Mouse (Mus musculus) bone marrow macrophage, adult 2 months (primary cell): Measurements from ENCODE around the gene Nudt4. TPM values are rescaled to one million over a fixed set of nuclear protein-coding genes. Genes with fewer than 3 reads are reported as not detected.

Experiments
- H3K27ac ChIP-seq: 2 replicates; pipeline ENCODE4 v1.5.1; 2012; ENCODE audit warnings: low read depth, low read length; ENCODE audit not compliant: insufficient read depth
- H3K4me1 ChIP-seq: 2 replicates; pipeline ENCODE4 v1.6.1; 2012; ENCODE audit warnings: low read length; ENCODE audit not compliant: control insufficient read depth, insufficient read depth
- H3K4me3 ChIP-seq: 2 replicates; pipeline ENCODE4 v1.5.1; 2012; ENCODE audit warnings: mild to moderate bottlenecking, low read length, moderate library complexity; ENCODE audit not compliant: insufficient read depth
- CTCF ChIP-seq: IDR thresholded peaks from 2 replicates; pipeline ENCODE4 v1.5.1; 2012; ENCODE audit warnings: low read depth, mild to moderate bottlenecking, low read length, moderate library complexity
- POLR2A ChIP-seq: IDR thresholded peaks from 2 replicates; pipeline ENCODE4 v1.6.1; 2012; ENCODE audit warnings: mild to moderate bottlenecking, low read depth, low read length, borderline replicate concordance
- polyA plus RNA-seq: library from polyadenylated mRNA; stranded (reverse); fragments of >200 nt; gene quantifications from 2 replicates; pipeline ENCODE4 v1.2.4, GENCODE M21; 2012; ENCODE audit not compliant: missing spikeins, insufficient read depth, insufficient read length

The Nudt4 gene
- polyA plus RNA-seq, 1 experiment, result 42.5 TPM

DNA sequence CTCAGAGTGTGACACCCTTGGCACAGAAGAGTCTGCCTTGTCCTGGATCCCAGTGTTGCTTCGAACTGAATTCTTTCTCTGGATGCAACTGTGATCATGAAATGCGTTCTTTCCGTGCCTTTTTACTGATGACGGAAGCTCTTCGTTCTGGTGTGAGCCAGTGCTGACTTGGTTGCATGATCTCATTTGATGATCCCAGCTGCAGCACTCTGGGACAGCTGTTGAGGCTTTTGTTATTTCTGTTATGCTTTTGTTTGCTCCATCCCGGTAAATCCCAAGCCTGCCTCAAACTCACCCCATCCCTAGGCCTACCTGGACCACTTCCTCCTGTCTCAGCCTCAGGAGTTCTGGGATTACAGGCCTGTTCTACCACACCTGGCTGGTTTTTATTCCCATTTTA lies 4.1 kb upstream of the Nudt4 start:
- no peak overlapping the region for H3K4me3 ChIP-seq
- peaks cover 6% of the 10 kb centered on the region for H3K4me1 ChIP-seq
- no peak for TF ChIP-seq POLR2A
- no peak for TF ChIP-seq CTCF
- H3K27ac ChIP-seq, result no peak overlapping the region

DNA sequence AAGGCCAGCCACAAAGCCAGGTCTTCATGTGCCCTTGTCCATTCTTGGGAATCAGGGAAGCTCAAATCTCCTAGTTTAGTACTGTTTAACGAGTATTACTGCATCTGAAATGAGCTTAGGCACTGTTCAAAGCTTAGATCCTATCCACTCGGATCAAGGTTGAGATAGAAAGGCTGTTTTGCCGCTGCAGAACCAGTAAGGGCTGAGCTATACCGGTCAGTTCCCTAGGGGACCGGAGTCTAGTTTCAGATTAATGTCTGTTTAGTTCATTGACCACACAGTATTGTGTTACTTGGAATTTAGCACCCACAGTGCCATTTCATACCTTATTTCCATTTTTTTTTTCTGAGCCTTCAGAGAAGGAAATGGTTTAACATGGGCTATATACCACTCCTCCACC lies 3.6 kb upstream of the Nudt4 start:
- Histone ChIP-seq H3K4me3 (no peak overlapping the region), H3K4me1 (peaks cover 7% of the 10 kb centered on the region), H3K27ac (no peak overlapping the region)
- TF ChIP-seq POLR2A (no peak), CTCF (no peak)

DNA sequence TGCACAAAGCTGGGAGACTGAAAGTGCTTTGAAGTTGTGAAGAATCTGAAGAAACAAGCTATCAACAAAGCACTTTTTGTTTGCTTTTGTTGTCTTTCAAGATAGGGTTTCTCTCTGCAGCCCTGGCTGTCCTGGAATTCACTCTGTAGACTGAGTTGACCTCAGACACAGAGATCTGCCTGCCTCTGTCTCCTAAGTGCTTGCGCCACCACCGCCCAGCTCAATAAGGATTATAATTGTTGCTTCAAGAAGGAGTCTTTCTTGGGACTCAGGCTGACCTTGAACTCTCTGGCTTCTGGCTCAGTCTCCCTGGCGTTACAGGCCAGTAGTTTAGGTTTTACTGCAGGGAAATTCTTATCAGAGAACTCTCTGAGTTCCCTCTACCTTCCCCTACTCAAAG lies 2.8 kb upstream of the Nudt4 start:
- Histone ChIP-seq H3K4me3 (no peak overlapping the region), H3K27ac (no peak overlapping the region), H3K4me1 (peaks cover 10% of the 10 kb centered on the region)
- no peak for TF ChIP-seq POLR2A
- TF ChIP-seq CTCF, result no peak

DNA sequence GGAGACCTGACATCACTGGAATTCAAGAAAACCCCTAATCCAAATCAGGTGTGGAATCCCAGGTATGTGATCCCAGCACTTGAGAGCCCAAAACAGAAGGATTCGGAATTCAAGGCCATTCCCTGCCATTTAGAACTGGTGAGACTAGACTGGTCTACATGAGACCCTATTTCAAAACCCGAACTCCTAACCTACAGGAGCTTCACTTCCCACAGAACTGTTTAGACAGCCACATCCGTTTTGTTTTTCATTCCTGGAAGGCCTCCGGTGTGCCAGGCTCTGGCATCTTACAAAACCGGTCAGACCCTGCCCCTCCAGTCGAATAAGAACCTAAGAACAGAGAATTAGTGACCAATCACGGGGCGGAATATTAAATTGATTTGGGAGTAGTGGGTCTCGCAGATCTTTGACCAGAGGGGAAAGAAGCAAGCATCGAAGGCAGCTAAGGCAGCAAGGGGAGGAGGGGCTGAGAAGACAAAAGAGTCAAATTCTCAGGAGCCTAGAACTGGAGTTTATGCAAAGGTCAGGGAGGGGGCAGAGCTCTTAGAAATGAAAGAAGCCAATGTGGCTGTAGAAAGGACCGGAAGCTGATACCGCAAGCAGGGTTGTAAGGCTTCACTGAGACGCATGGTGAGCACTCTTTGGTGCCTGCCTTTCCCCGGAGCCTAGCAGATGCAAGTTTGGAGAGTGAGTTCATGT lies 1.4 kb upstream of the Nudt4 start:
- Histone ChIP-seq H3K4me3 (no peak overlapping the region), H3K27ac (no peak overlapping the region), H3K4me1 (peaks cover 14% of the 10 kb centered on the region)
- TF ChIP-seq CTCF (no peak), POLR2A (no peak)

DNA sequence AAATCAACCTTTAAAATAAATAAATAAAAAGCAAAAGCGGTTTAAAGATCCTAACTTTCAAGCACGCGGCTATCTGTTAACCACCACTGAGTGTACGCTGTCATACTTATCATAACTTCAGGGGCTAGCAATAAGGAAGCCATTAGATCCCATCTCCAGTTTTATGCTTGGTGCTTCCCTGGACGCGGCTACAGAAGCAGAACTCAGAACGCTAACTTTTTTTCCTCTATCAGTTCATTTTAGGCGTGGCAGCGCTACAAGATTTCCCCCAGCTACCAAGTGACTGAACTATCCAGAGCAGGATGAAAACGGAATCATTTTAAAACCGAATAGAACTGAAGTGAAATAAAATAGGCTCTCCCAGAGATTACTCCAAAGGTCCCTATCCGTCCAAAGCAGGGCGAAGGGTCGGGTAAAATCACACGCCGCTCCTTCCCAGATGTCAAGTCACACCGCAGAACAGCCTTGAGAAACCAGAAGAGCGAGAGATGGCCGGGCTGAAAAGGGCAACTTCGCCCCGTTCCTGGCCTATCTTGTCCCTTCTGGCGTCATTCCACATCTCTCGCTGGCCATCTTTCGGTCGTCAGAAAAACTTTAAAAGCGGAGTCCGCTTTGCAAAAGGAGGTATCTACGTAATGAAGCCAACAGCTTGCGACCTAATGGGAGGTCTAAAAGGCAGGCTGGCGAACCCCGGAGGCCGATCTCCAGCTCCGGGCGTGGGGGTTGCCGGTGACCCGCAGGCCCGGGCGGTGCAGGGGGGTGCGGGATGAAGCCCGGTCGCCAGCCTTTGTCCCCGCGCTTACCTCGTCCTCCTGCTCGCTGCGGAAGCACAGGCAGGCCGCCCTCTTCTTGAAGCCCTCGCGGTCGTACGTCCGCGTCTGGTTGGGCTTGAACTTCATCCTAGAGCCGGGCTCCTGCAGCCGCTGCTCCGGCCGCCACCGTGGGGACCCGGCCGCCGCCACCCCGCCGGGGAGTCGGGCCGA lies 796 bp downstream of the Nudt4 start:
- peak overlapping the region; percentile 84 for H3K4me3 ChIP-seq
- H3K27ac ChIP-seq, result peak overlapping the region; percentile 39
- peaks cover 14% of the 10 kb centered on the region for H3K4me1 ChIP-seq
- TF ChIP-seq CTCF (no peak), POLR2A (no peak)

DNA sequence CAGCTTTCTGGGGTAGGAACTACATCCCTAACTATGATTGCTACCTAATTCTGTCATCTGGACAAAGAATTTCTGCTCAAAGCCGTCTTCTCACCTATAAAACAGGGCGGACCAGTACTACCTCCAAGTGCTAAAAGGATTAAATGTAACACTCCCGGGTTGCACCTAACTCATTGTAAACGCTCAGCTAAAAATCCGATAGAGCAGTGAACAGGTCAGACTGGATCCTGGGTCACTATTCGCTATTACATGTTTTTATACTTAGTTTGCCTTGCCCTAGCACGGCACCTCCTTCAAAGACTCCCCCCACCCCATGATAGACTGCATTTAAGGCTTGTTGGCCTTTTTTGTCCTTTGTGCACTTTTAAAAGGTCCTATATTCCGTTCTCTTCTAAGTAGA lies 1.6 kb downstream of the Nudt4 start:
- TF ChIP-seq POLR2A (no peak), CTCF (no peak)
- Histone ChIP-seq H3K4me1 (peaks cover 14% of the 10 kb centered on the region), H3K27ac (no peak overlapping the region), H3K4me3 (peak overlapping the region; percentile 84)

DNA sequence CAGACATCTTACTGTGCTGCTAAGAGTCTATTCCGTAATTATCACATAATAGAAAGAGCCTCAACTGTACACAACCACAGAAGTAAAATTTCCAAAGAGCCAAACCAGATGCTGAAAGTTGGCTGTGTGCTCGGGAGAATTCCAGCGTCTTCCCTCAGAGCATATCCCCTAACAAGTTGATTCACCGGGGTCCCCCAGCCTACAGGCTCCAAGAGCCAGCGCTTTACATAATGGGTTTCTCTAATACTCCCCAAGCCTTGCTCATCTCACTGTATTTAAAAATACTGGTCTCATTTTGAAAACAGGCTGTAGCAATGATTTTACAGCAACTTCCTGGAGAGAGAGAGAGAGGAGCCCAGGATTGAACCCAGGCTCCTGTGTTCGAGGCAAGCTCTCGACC lies 2.3 kb downstream of the Nudt4 start:
- Histone ChIP-seq H3K27ac (no peak overlapping the region), H3K4me1 (peaks cover 14% of the 10 kb centered on the region), H3K4me3 (no peak overlapping the region)
- TF ChIP-seq POLR2A, result no peak
- no peak for TF ChIP-seq CTCF

DNA sequence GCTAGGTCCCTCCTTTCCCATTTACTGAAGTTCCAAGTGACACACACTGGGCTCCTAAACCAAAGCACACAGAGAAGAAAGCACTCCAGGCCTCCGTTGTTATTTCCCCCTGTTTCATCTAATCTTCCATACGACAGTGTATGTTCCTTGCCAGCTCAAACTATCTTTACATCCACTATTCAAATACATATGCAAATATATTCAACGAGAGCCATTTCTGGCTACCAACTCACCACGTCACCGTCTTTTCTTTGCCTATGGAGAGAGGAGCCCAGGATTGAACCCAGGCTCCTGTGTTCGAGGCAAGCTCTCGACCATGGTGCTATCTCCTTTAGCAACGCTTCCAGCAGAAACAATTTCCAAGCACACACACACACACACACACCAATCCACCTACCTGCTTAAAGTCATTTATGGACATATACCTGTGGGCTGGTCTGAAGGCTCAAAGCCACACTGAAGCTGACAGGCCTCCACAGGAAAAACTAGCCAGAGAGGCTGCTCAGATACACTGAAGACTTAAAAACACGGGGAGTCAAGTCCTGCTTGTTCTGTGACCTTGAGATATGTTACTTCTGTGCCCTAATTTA lies 3.5 kb downstream of the Nudt4 start:
- TF ChIP-seq CTCF (no peak), POLR2A (no peak)
- no peak overlapping the region for H3K27ac ChIP-seq
- no peak overlapping the region for H3K4me3 ChIP-seq
- H3K4me1 ChIP-seq, result peaks cover 14% of the 10 kb centered on the region

DNA sequence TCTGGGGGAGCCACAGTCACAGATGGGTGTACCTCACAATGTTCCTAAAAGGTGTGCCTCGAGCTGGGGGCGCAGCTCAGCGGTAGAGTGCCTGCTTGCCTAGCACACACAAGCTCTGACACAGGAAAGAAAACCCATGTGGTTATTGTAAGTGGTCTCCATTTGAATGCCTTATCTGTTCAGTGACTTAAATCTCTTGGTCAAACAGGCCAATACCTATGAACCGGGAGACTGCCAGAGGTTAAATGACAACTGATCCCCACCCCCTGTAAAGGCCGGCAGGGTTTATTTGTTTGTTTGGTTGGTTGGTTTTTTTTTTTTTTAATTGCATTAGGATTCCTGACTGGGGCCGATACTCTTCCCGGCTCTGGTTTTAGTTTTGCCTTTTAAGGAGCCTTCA lies 4.5 kb downstream of the Nudt4 start:
- Histone ChIP-seq H3K4me3 (no peak overlapping the region), H3K4me1 (peaks cover 8% of the 10 kb centered on the region), H3K27ac (no peak overlapping the region)
- TF ChIP-seq POLR2A (no peak), CTCF (no peak)
